Mouse (Mus musculus) embryo, embryonic 11.5 days (tissue): ENCODE results near the gene Ptpn20.

Experiments used
- DNase-seq: peaks from one replicate; pipeline ENCODE4 v3.0.0-alpha.2; 2012; ENCODE audit warnings: low read depth, low spot score

Gene Ptpn20

DNA sequence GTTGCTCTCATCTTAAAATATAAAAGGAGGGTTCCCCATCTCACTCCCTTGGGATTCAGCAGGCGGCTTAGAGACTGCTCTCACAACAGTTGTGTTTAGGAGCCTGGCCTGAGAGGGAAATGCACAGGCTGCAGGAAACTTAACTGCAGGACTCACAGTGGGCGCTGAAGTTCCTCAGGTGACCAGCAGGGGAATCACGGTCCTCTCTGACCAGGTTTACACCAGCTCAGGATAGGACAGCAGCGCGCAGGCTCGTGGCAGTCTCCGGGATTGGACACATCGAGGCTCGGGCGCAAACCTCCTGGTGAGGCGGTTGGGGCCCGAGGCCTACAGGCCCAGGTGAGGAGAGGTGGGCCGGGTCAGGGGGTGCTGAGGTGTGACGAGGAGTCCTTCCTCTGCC is at the start of gene Ptpn20:
Ptpn20 (plus strand) TSS at position 257 of the 400 bp plus-strand sequence.
- DNase-seq, result no peak

GRCm38 (mm10) chr14:33539559-33540167 is 49.3 kb upstream of the Ptpn20 start:
- DNase-seq, result no peak

- no peak for DNase-seq
These were observed 43.4 kb upstream of the Ptpn20 start for GRCm38 (mm10) chr14:33545565-33546143.

- no peak for DNase-seq
These were observed 40.4 kb upstream of the Ptpn20 start for GRCm38 (mm10) chr14:33548650-33549049.

- DNase-seq, result no peak
These were observed 39.2 kb upstream of the Ptpn20 start for GRCm38 (mm10) chr14:33549856-33550255.

- no peak for DNase-seq
These were observed 18.3 kb upstream of the Ptpn20 start for GRCm38 (mm10) chr14:33570737-33571136.

DNA sequence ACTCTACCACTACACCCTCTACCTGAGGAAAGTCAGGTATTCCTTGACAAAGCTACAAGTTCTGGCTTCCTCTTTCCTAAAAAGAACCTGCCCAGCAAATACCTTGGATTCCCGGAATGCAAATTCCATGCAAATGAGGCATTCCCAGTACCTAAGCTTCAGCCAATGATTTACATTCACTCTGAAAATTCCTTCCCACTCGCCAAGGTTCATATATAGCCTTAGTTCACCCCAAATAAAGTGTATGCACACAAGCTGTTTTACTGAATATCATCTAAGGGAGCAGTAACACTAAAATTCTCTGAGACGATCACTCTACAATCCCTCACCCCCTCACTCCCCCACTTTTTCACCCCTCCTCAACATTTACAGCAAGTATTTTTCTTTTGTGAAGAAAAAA is 15.4 kb upstream of the Ptpn20 start:
- no peak for DNase-seq

DNA sequence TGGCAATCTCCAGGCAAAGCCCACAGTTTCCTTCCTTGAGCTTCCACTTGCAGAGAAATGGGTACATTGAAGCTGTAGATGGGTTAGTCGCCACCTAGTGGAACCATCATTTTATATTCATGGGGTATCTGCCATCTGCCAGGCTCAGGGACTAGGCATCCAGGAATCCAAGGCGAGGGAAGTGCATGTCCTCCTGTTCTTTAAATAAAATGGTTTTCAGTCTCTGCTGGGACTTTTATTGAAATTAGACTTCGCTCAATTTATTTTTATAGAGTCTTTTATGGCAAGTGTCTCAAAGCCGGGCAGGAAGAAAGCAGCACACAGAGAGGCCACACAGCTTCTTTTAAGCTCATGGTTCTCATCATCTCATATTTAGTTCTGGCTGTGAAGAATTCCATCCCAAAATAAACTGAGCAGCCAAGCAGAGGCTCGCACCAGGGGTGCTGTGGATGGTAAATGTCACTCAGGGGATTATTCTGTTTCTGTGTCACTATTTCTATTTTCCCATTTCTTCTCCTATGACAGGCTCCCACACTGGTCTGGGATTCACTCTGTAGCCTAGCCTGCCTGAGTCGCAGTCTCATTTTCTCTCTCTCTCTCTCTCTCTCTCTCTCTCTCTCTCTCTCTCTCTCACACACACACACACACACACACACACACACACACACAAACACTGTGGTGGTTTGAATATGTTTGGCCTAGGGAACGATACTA is 9.1 kb upstream of the Ptpn20 start:
- DNase-seq, result no peak

DNA sequence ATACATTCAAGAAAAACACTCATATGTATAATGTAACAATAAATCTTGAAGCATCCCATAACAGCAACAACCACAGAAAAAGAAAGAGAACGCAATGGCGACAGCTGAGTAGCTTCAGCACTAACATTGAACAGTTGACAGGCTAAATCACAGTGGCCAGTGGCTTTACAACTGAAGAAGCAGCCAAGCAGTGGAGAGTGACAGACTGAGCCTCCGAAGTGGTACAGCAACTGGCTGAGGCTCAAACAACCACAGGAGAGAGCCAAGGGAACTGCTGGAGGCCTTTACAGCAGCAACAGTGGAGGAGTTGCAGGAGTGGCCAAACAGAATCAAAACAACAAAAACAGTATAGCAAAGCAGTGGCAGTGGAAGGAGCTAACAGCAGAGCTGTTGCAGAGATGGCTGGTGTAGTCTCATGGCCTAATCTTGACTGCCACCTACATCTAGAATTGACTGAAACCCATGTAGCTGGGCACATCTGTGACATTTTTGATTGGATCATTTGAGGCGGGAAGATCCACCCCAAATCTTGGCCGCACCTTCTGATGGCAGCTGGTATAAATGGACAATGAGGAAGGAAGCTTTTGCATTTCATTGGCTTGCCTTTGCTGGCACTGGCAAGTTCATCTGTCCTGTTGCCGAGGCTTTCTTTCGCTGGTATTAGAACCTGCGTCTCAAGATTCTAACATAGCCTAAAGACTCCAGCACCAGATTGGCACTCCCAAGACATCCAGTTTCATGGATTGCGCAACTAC is 9.5 kb downstream of the Ptpn20 start:
- no peak for DNase-seq

- DNase-seq, result no peak
These were observed 18.4 kb downstream of the Ptpn20 start for GRCm38 (mm10) chr14:33607431-33607830.

DNA sequence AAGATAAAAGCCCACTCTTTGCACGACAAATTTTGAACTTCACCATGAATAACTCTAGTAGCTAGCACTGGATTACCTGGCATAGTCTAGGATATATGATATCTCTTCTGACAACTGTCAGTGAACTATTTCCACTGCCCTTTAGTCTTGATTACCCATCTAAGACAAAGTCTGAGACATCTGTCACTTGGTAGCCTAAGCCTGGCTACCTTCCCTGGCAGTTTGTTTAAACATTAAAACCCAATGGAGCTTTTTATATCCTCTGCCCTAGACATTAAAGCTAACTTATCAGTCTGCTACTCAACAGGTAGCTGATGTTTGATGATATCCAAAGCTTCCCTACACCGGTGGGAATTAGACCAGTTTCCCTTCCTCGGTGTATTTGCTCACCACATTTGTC is 36.0 kb downstream of the Ptpn20 start:
- no peak for DNase-seq

DNA sequence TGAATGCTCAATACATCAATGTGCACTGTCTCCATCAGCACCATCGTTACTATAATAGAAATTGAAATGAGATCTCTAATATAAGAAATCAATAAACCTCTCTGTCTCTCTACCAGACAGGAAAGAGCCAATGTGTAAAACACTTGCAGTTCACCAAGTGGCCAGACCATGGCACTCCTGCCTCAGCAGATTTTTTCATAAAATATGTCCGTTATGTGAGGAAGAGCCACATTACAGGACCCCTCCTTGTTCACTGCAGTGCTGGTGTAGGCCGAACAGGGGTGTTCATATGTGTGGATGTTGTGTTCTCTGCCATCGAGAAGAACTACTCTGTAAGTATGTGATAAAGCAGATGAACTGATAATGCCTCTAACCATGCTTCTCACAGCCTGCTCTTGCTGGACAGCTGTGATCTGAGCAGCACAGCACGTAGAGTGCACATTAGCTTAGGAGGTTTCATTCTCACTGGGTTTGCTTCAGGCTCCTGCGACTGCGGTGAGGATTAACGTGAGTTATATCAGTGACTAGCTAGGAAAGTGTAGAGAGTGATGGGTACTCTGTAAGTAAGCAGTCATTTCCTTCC is 43.9 kb downstream of the Ptpn20 start:
- DNase-seq, result peak; percentile 27

GRCm38 (mm10) chr14:33634354-33634753 is 45.3 kb downstream of the Ptpn20 start:
- no peak for DNase-seq

DNA sequence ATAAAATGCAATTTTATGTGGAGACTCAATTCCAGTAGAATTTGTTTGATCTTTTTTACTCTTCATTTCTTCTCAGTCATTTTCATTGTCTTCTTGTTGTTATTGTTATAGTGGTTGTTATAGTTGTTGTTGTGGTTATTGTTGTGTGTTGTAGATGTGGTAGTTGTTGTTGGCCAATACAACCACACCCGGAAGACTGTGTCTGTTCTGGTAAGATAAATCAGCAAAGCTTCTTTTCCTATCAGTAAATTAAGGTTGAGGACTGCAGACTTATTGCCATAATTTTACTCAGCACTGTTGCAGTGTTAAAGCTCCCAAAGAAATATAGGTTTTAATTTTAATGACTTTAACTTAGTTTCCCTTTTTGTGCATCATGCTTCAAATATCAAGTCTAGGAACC is 45.8 kb downstream of the Ptpn20 start:
- DNase-seq, result no peak

DNA sequence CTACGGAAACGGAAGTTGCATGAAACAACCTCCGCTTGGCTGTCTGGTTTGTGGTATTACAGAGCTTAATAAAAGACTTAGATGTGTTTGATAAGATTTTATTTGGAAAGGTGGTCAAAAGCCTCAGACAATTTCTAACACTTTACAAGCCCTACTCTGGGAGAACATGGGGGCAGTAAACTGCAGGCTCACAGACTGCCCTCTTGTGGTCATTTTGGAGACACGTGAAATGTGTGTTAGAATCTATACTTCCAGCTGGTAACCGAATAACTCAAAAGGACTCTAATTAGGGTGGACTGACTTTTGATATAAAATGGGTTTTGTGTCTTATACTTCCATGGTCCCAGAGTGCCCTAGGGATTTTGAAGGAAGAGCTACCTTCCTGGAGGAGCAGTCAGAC is 50.4 kb downstream of the Ptpn20 start:
- no peak for DNase-seq

DNA sequence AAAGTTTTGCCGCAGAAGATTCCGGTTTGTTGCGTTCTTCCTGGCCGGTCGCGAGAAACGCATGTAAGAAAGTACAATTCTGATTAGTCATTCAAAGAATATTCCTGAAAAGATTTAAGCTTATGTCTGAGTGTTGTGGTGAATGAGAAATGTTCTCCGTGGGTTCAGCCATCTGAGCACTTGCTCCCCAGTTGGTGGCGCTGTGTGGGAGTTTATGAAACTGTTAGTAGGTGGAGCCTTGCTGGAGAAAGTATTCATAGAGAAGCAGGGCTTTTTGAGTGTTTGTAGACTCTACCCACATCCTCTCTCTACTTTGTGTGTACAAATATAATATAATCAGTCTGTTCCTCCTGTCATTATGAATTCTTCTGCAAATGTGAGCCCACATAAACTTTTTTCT is 61.7 kb downstream of the Ptpn20 start:
- no peak for DNase-seq

GRCm38 (mm10) chr14:33657471-33657901 is 68.5 kb downstream of the Ptpn20 start:
- no peak for DNase-seq

GRCm38 (mm10) chr14:33658331-33658730 is 69.3 kb downstream of the Ptpn20 start:
- no peak for DNase-seq

DNA sequence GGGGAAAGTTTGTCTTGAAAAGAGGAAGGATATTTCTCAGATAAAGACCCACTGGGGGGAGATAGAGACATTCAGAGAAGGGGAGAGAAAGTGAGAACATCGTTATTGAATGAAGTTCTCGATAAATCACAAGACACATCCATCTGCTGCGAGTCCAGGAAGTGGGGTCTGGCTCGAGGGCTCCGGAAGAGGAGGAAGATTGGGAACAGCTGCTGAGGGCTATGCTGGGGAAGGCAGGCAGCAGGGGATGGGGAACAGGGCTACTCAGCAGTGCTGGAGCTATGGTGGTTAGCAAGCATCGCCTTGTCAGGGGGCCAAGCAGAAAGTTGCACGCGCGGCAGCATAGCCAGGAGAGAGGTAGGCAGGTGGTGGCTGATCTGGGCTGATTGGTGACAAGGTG is 73.1 kb downstream of the Ptpn20 start:
- no peak for DNase-seq

DNA sequence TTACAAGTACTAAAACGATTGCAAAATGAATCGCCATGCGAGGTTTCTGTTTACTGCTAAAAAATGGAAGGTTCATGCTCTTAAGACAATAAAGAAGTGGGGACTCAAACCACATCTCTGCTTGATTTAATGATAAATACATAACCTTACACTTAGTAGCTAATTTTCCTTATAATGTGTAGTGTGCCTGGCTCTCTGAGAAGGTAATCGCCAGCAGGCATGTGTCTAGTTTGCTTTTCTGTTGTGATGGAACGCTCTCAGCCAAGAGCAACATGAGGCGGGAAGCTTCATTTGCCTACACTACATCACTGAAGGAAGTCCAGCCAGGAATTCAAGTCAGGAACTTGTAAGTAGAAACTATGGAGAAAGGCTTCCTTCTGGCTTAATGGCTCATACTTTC is 77.3 kb downstream of the Ptpn20 start:
- no peak for DNase-seq

DNA sequence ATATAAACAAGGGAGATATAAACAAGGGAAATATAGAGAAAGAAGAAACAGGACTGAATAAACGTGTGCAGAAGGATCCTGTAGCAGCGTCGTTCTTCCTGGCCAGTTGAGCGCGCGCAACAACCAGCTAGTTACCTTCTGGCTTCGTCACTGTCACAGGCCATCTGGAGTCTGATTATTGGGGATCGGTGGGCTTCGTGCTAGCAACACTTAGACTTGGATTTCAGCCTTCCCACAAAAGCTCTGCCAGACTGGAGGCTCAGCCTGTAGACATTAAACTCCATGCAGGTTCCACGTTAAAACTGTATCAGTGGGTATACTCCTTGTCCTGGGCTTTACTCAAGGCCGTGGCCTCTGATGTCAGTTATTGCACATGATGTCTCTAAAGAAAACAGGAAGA is 80.9 kb downstream of the Ptpn20 start:
- no peak for DNase-seq
